Mouse (Mus musculus): ENCODE results near the gene Insig2.

Insig2 gene

GRCm38 (mm10) chr1:121327344-121328192, 4.8 kb downstream of the Insig2 start:
- in situ Hi-C loops (cut with MboI; ENCODE audit: low sequenced_read_pairs), result no loop called here

- in situ Hi-C loops (cut with MboI; ENCODE audit: low sequenced_read_pairs), result no loop called here
Measured at GRCm38 (mm10) chr1:121326591-121327343, 5.6 kb downstream of the Insig2 start.

GRCm38 (mm10) chr1:121323501-121323900, 8.9 kb downstream of the Insig2 start:
- in situ Hi-C loops (cut with MboI; ENCODE audit: low sequenced_read_pairs), result no loop called here

DNA sequence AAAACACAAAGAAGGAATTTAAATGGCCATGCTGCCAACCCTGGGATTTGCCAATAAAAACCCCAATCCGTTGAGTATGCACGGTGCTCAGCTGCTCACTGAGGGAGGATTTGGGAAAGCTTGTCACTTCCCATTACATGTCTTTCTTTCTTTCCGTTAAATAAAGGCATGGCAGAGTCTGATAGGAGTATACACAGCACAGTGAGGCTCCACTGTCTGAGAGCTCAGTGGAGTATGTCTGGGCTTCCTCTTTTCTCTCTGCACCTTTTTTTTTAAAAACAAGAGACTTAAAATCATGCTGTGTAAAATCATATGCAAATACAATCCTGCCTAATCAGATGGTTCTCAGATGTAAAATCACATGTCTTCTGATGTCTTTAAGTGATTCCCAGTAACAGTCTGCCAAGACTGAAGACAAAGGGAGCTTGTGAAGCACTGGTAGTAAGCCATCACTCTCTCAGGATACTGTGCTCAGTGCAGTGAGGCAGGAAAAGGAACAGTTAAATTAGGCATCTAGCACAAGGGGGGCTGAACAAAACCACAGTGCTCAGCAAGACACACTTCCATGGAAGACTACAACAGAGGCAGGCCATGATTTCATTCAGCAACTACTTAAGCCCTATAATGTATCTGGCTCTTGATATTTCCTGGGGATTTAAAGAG, 17.5 kb downstream of the Insig2 start:
- in situ Hi-C loops (cut with MboI; ENCODE audit: low sequenced_read_pairs), result no loop called here

- in situ Hi-C loops (cut with MboI; ENCODE audit: low sequenced_read_pairs), result no loop called here
Measured at GRCm38 (mm10) chr1:121313181-121313580, 19.2 kb downstream of the Insig2 start.

- in situ Hi-C loops (cut with MboI; ENCODE audit: low sequenced_read_pairs), result no loop called here
Measured at GRCm38 (mm10) chr1:121312326-121312725, 20.1 kb downstream of the Insig2 start.

- in situ Hi-C loops (cut with MboI; ENCODE audit: low sequenced_read_pairs), result no loop called here
Measured at GRCm38 (mm10) chr1:121296717-121297255, 35.6 kb downstream of the Insig2 start.

GRCm38 (mm10) chr1:121293571-121293970, 38.8 kb downstream of the Insig2 start:
- in situ Hi-C loops (cut with MboI; ENCODE audit: low sequenced_read_pairs), result no loop called here

DNA sequence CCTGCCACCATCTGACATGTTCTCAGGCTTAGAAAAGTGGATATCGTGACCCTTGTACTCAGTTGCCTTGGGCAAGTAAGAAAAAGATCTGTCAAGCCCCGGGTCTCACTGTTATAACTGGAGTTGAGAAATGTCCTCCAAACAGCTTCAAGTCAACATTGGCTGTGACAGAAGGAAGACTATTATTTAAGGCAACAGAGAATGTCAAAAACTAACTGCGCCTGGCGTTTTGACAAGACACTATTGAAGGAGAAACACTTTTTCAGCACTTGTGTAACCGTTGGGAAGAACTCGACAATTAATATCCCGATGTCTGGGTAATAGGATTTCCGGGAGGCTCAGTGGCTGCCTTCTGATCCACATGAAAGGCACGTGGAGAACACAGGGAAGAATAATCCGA, 41.5 kb downstream of the Insig2 start:
- in situ Hi-C loops (cut with MboI; ENCODE audit: low sequenced_read_pairs), result no loop called here

DNA sequence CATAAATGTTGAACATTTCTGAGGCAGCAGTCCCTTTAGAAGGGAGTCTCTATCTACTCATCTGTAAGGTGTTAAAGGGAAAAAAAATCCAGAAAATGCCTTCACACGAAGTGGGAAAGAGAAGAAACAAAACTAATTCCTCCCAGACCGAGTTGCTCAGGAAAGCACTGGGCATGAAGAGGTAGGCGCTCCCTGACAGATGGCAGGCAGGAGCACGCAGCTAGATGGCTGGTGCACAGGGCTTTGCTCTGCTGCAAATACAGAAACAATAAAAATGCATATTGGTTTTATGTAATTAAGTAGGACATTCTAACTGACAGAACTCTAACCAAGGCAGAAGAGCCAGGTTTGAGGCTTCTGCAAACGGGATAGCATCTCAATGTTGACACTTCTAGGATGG, 42.0 kb downstream of the Insig2 start:
- in situ Hi-C loops (cut with MboI; ENCODE audit: low sequenced_read_pairs), result no loop called here

DNA sequence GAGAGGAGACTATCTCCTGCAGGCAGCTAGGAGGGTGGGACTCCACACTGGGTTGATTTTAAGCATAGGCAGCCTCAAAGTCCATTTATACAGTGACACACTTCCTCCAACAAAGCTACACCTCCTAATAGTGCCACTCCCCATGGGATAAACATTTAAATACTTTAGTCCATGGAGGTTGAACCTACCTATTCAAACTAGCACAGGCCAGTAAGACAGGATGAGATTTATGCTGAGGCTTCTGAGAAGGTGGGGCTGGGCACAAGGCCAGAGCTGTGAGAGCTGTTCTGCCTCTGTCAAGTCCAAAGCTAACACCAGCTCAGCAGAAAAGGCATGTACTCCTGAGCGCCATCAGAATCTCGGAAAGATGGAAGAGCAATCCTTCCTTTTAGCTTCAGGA, 48.2 kb downstream of the Insig2 start:
- in situ Hi-C loops (cut with MboI; ENCODE audit: low sequenced_read_pairs), result no loop called here

- in situ Hi-C loops (cut with MboI; ENCODE audit: low sequenced_read_pairs), result no loop called here
Measured at GRCm38 (mm10) chr1:121280501-121280900, 51.9 kb downstream of the Insig2 start.

GRCm38 (mm10) chr1:121278370-121278769, 54.0 kb downstream of the Insig2 start:
- in situ Hi-C loops (cut with MboI; ENCODE audit: low sequenced_read_pairs), result no loop called here

- in situ Hi-C loops (cut with MboI; ENCODE audit: low sequenced_read_pairs), result no loop called here
Measured at GRCm38 (mm10) chr1:121277466-121277865, 54.9 kb downstream of the Insig2 start.

- in situ Hi-C loops (cut with MboI; ENCODE audit: low sequenced_read_pairs), result no loop called here
Measured at GRCm38 (mm10) chr1:121275961-121276506, 56.4 kb downstream of the Insig2 start.

DNA sequence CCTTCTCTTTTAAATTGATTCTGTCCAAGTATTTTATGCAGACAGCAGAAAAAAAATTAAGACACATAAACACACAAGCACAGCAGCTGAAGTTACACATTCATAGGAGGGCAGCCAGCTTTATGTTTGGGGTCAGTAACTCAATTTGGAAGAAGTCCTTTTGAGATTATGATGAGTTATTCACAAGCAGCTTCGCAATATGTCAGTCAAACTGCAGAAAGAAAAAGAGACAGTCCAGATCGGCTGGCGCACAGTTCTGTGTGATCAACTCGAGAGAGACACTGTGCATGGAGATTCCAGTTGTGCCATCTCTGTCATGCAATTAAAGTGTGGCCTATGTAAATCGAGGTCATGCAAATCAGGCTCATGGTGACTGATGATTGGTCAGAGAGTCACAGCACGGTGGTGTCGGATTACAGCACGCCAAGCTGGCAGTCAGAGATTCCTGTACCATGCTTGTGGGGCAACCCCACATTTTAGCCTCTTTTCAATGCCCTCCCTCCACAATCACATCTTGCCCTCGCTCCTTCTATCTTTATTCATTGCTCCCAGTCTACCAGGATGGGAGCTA, 72.1 kb downstream of the Insig2 start:
- in situ Hi-C loops (cut with MboI; ENCODE audit: low sequenced_read_pairs), result no loop called here
